Mouse (Mus musculus) heart, postnatal 0 days (tissue): ENCODE data around the gene Slc9c1.

ENCODE experiments used
- CTCF ChIP-seq: IDR thresholded peaks from 2 replicates; pipeline ENCODE4 v1.5.1; 2016; ENCODE audit warnings: antibody characterized with exemption, control low read depth, low read depth
- EP300 ChIP-seq: IDR thresholded peaks from 2 replicates; pipeline ENCODE4 v1.6.1; 2016; ENCODE audit warnings: antibody characterized with exemption, low read depth

DNA sequence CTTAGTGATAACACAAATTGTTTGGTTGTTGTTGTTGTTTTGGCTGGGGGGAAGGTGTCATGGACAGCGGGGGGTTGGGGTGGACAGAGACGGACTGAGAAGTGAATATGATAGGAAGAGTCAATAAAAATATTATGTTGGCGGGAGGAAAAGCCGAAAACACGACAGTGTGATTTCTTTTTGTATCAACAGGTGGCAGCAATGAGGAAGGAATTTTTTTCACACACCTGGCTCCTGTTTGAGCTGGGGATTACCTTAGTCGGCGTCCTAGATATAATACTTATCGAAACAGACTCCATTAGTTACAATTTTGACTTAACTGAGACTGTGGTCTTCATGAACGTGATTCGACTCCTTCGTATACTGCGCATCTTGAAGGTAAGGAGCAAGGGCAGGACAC is 44.8 kb downstream of the Slc9c1 start:
- TF ChIP-seq EP300, result no peak
- no peak for TF ChIP-seq CTCF
